In the genomic region with DNA sequence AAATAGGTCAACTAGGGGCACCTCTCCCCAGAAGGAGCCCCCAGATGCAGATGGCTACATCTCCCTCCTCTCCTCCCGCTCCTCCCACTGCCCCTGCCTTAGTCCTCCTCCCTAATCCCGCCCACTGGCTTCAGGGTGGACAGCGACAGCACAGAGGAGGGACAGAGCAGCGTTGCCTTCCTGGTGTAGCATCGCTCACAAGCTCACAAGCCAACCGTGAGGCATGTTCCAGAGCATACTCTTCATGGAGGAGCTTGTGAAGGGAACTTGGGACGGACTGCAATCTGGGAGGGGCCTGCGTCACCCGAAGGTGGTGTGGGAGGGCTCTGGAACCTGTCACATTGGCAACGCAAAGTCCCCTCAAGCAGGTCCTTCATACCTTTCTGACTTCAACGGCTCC, we compare ENCODE assay signal across 24 mouse cellular contexts. TPM values are rescaled to one million over a fixed set of nuclear protein-coding genes. Genes with fewer than 3 reads are reported as not detected.
DNase-seq lines count a peak whose midpoint lies in the region; ATAC-seq and TF ChIP-seq lines count a peak whose summit lies in the region.
"Had no signal": no experiment of that assay in that cellular context is flagged by ENCODE, and none has a peak within 500 bp of the region (broad histone marks: within the 10 kb centered on the region; RNA-seq: fewer than 3 reads in every experiment).

No protein-coding gene starts in this region.

- no peak overlapping the region for H3K9ac ChIP-seq in midbrain, postnatal 0 days (replicated peaks; ENCODE audit: low read length, poor library complexity, severe bottlenecking)
- no peak overlapping the region for H3K9ac ChIP-seq in embryonic facial prominence, embryonic 11.5 days (replicated peaks; ENCODE audit: low read length)
- H3K9ac ChIP-seq: stomach, embryonic 15.5 days had no signal

- no peaks in the 10 kb centered on the region for H3K36me3 ChIP-seq in midbrain, embryonic 10.5 days
- no peaks in the 10 kb centered on the region for H3K36me3 ChIP-seq in midbrain, postnatal 0 days (ENCODE audit: insufficient read depth, low read length)
- no peaks in the 10 kb centered on the region for H3K36me3 ChIP-seq in embryonic facial prominence, embryonic 11.5 days (replicated peaks; ENCODE audit: control insufficient read depth, insufficient read depth, low read depth, low read length)
- H3K36me3 ChIP-seq: stomach, embryonic 15.5 days had no signal

- H3K27ac ChIP-seq in midbrain, embryonic 10.5 days (replicated peaks), result peak overlapping the region; percentile 95
- H3K27ac ChIP-seq in midbrain, postnatal 0 days (ENCODE audit: low read depth, low read length), result no peak overlapping the region
- no peak overlapping the region; the same call in 1 of the 2 replicates for H3K27ac ChIP-seq in embryonic facial prominence, embryonic 11.5 days (replicated peaks; ENCODE audit: low read depth, low read length)
- H3K27ac ChIP-seq: heart, adult 2 months; stomach, embryonic 15.5 days had no signal

- peaks cover 77% of the 10 kb centered on the region for H3K27me3 ChIP-seq in midbrain, embryonic 10.5 days (ENCODE audit: low read depth, poor library complexity, severe bottlenecking)
- H3K27me3 ChIP-seq in midbrain, postnatal 0 days (ENCODE audit: insufficient read depth, low read length), result no peaks in the 10 kb centered on the region
- peaks cover 20% of the 10 kb centered on the region for H3K27me3 ChIP-seq in embryonic facial prominence, embryonic 11.5 days (ENCODE audit: control insufficient read depth, insufficient read depth, low read length)

- WGBS in midbrain, embryonic 10.5 days, result 43% methylated on average over 11 of the region's 11 CpGs
- WGBS in midbrain, postnatal 0 days, result 57% methylated on average over 11 of the region's 11 CpGs
- 38% methylated on average over 10 of the region's 11 CpGs for WGBS in embryonic facial prominence, embryonic 11.5 days

- no peaks in the 10 kb centered on the region for H3K9me3 ChIP-seq in midbrain, embryonic 10.5 days (replicated peaks)
- H3K9me3 ChIP-seq in midbrain, postnatal 0 days (ENCODE audit: low read length), result no peaks in the 10 kb centered on the region
- H3K9me3 ChIP-seq in embryonic facial prominence, embryonic 11.5 days (replicated peaks; ENCODE audit: control insufficient read depth, low read length), result no peaks in the 10 kb centered on the region
- H3K9me3 ChIP-seq: stomach, embryonic 15.5 days had no signal

- DNase-seq in embryo, embryonic 10.5 days (ENCODE audit: low spot score), result peak; percentile 31
- DNase-seq in embryo, embryonic 11 days, result no peak
- no peak for DNase-seq in midbrain, embryonic 10.5 days (ENCODE audit: low spot score)
- DNase-seq in midbrain, postnatal 0 days (ENCODE audit: low spot score), result no peak
- peak; percentile 67 for DNase-seq in cerebellum, adult 8-10 months
- DNase-seq in embryonic facial prominence, embryonic 11.5 days (ENCODE audit: low spot score), result peak; percentile 24
- DNase-seq in T-cell, adult 2 months (ENCODE audit: low spot score), result no peak
- DNase-seq in adrenal gland, adult 18-20 months (ENCODE audit: low spot score in 2 of 2), result no peak
- DNase-seq: adrenal gland, adult 2 months; B cell, adult 2 months; gastrocnemius, postnatal 25 days; heart, adult 2 months; heart, postnatal 36 days; kidney, adult 9 months; kidney, postnatal 25 days; liver; lung, postnatal 10 days; right cerebral cortex, postnatal 25 days; thymus, adult 18-20 months; thymus, postnatal 4 days had no signal

- H3K4me3 ChIP-seq in midbrain, embryonic 10.5 days, result no peak overlapping the region
- no peak overlapping the region for H3K4me3 ChIP-seq in midbrain, postnatal 0 days (ENCODE audit: low read depth, low read length)
- H3K4me3 ChIP-seq in embryonic facial prominence, embryonic 11.5 days (ENCODE audit: low read depth, low read length), result no peak overlapping the region
- H3K4me3 ChIP-seq: heart, adult 2 months; stomach, embryonic 15.5 days had no signal

- H3K4me2 ChIP-seq in midbrain, postnatal 0 days (ENCODE audit: low read depth, low read length, poor library complexity, severe bottlenecking), result no peak overlapping the region
- H3K4me2 ChIP-seq in embryonic facial prominence, embryonic 11.5 days (ENCODE audit: low read depth, low read length), result no peak overlapping the region
- H3K4me2 ChIP-seq: stomach, embryonic 15.5 days had no signal

- no peak for ATAC-seq in midbrain, postnatal 0 days (ENCODE audit: low FRiP score)
- ATAC-seq in embryonic facial prominence, embryonic 11.5 days (replicated peaks; ENCODE audit: insufficient number of reproducible peaks, low FRiP score, low TSS enrichment, low read depth), result no peak

- no peak for TF ChIP-seq CTCF in midbrain, postnatal 0 days (IDR thresholded peaks at IDR 0.05)

- peaks cover 100% of the 10 kb centered on the region for H3K4me1 ChIP-seq in midbrain, embryonic 10.5 days
- H3K4me1 ChIP-seq in midbrain, postnatal 0 days (ENCODE audit: insufficient read depth, low read length), result peaks cover 7% of the 10 kb centered on the region
- H3K4me1 ChIP-seq in embryonic facial prominence, embryonic 11.5 days (ENCODE audit: control insufficient read depth, insufficient read depth, low read length), result peaks cover 15% of the 10 kb centered on the region

RNA-seq across cellular contexts. Expression of a gene that starts 14.8 kb away (rescaled TPM):
- polyA plus RNA-seq in midbrain, embryonic 10.5 days (2016; fragmentation: Nextera tagmentation; extraction: Ambion mirVana), result 2.8 and 3.5 TPM in 2 replicates
- total RNA-seq in midbrain, postnatal 0 days (2014; rRNA removed), result 37.6 and 54.0 TPM in 2 replicates
- 11.1 and 12.5 TPM in 2 replicates for polyA plus RNA-seq in midbrain, postnatal 0 days (2015; fragmentation: Nextera tagmentation; extraction: Ambion mirVana)
- 0.49 and 0.88 TPM in 2 replicates for polyA plus RNA-seq in embryonic facial prominence, embryonic 11.5 days (2014; fragmentation: Nextera tagmentation; extraction: Ambion mirVana)
- total RNA-seq in adrenal gland, adult 18-20 months (2021), result 1 to 10 TPM in 1 of 2 experiments, under 1 TPM in 1; 0.80 to 1.4 TPM
- total RNA-seq: megakaryocyte progenitor cell, adult 5-6 weeks had no signal
- polyA plus RNA-seq: heart, embryonic 14.5 days; liver, embryonic 16.5 days had no signal

RNA-seq across cellular contexts. Expression of a gene that starts 49.9 kb away (rescaled TPM):
- polyA plus RNA-seq in midbrain, embryonic 10.5 days (2016; fragmentation: Nextera tagmentation; extraction: Ambion mirVana), result 620 and 831 TPM in 2 replicates
- total RNA-seq in midbrain, postnatal 0 days (2014; rRNA removed), result 135 and 138 TPM in 2 replicates
- polyA plus RNA-seq in midbrain, postnatal 0 days (2015; fragmentation: Nextera tagmentation; extraction: Ambion mirVana), result 144 and 154 TPM in 2 replicates
- polyA plus RNA-seq in embryonic facial prominence, embryonic 11.5 days (2014; fragmentation: Nextera tagmentation; extraction: Ambion mirVana), result 415 and 428 TPM in 2 replicates
- 10 to 100 TPM; 16.8 to 29.5 TPM for total RNA-seq in adrenal gland, adult 18-20 months (2021)

RNA-seq across cellular contexts. Expression of a gene that starts 59.2 kb away (rescaled TPM):
- polyA plus RNA-seq in midbrain, embryonic 10.5 days (2016; fragmentation: Nextera tagmentation; extraction: Ambion mirVana), result 16.4 and 19.2 TPM in 2 replicates
- total RNA-seq in midbrain, postnatal 0 days (2014; rRNA removed), result 70.2 and 80.2 TPM in 2 replicates
- polyA plus RNA-seq in midbrain, postnatal 0 days (2015; fragmentation: Nextera tagmentation; extraction: Ambion mirVana), result 88.8 and 113 TPM in 2 replicates
- 13.3 and 16.7 TPM in 2 replicates for polyA plus RNA-seq in embryonic facial prominence, embryonic 11.5 days (2014; fragmentation: Nextera tagmentation; extraction: Ambion mirVana)
- 10 to 100 TPM; 20.1 to 21.7 TPM for total RNA-seq in adrenal gland, adult 18-20 months (2021)

Comparison
In these comparisons a context has a peak if more than half of its experiments do, and no peak if none do; other contexts are left out.
1. DNase-seq: peak in embryo, embryonic 10.5 days (single experiment), cerebellum, adult 8-10 months (single experiment) and embryonic facial prominence, embryonic 11.5 days (single experiment); none in embryo, embryonic 11 days (single experiment), midbrain, embryonic 10.5 days (single experiment), midbrain, postnatal 0 days (single experiment), T-cell, adult 2 months (single experiment) and adrenal gland, adult 18-20 months (0 of 2).